Mouse (Mus musculus): ENCODE data around the gene Ltv1. TPM values are rescaled to one million over a fixed set of nuclear protein-coding genes. Genes with fewer than 3 reads are reported as not detected.
"Not testable (repeated sequence)": the region's sequence is repeated elsewhere in the genome, so short reads cannot be mapped to it uniquely, and the experiment has no call there.

Gene Ltv1
- total RNA-seq, 2 experiments from 2014 or later = 30.2 to 33.1 TPM

- DNase-seq (ENCODE audit: low spot score in 2 of 2) = peak; percentile 23 to 60
Measured at GRCm38 (mm10) chr10:13196872-13197507, 4.0 kb upstream of the Ltv1 start.

- not testable (repeated sequence) for DNase-seq (ENCODE audit: low spot score in 2 of 2)
Measured at GRCm38 (mm10) chr10:13193496-13193895, 528 bp upstream of the Ltv1 start.

- DNase-seq (ENCODE audit: low spot score in 2 of 2) = no peak
Measured at GRCm38 (mm10) chr10:13189881-13190280, 3.1 kb downstream of the Ltv1 start.

- no peak for DNase-seq (ENCODE audit: low spot score in 2 of 2)
Measured at GRCm38 (mm10) chr10:13186754-13187153, 6.2 kb downstream of the Ltv1 start.

GRCm38 (mm10) chr10:13184170-13184766, 8.7 kb downstream of the Ltv1 start:
- no peak for DNase-seq (ENCODE audit: low spot score in 2 of 2)

- no peak for DNase-seq (ENCODE audit: low spot score in 2 of 2)
Measured at GRCm38 (mm10) chr10:13180211-13180610, 12.8 kb downstream of the Ltv1 start.

GRCm38 (mm10) chr10:13177973-13178624, 14.9 kb downstream of the Ltv1 start, which contains the start of gene Zc2hc1b:
Gene Zc2hc1b (minus strand): TSS chr10:13178023.
- no peak for DNase-seq (ENCODE audit: low spot score in 2 of 2)

GRCm38 (mm10) chr10:13175866-13176265, 17.1 kb downstream of the Ltv1 start:
- no peak for DNase-seq (ENCODE audit: low spot score in 2 of 2)

- DNase-seq (ENCODE audit: low spot score in 2 of 2) = peak; percentile 26 to 56
Measured at GRCm38 (mm10) chr10:13172798-13173221, 20.2 kb downstream of the Ltv1 start.

GRCm38 (mm10) chr10:13171461-13171860, 21.5 kb downstream of the Ltv1 start:
- no peak for DNase-seq (ENCODE audit: low spot score in 2 of 2)

GRCm38 (mm10) chr10:13170739-13171448, 22.1 kb downstream of the Ltv1 start:
- peak in 1 of 2 experiments; percentile 46 for DNase-seq (ENCODE audit: low spot score in 2 of 2)

- no peak for DNase-seq (ENCODE audit: low spot score in 2 of 2)
Measured at GRCm38 (mm10) chr10:13168461-13168860, 24.5 kb downstream of the Ltv1 start.

GRCm38 (mm10) chr10:13162031-13162430, 30.9 kb downstream of the Ltv1 start:
- no peak for DNase-seq (ENCODE audit: low spot score in 2 of 2)

- no peak for DNase-seq (ENCODE audit: low spot score in 2 of 2)
Measured at GRCm38 (mm10) chr10:13160913-13161312, 32.1 kb downstream of the Ltv1 start.

GRCm38 (mm10) chr10:13155377-13155776, 37.6 kb downstream of the Ltv1 start:
- no peak for DNase-seq (ENCODE audit: low spot score in 2 of 2)

- DNase-seq (ENCODE audit: low spot score in 2 of 2) = peak in 1 of 2 experiments; percentile 7
Measured at GRCm38 (mm10) chr10:13152811-13153364, 40.1 kb downstream of the Ltv1 start.

GRCm38 (mm10) chr10:13151353-13151752, 41.6 kb downstream of the Ltv1 start:
- peak; percentile 18 to 37 for DNase-seq (ENCODE audit: low spot score in 2 of 2)

- DNase-seq (ENCODE audit: low spot score in 2 of 2) = peak in 1 of 2 experiments; percentile 1
Measured at GRCm38 (mm10) chr10:13150435-13150834, 42.5 kb downstream of the Ltv1 start.

- DNase-seq (ENCODE audit: low spot score in 2 of 2) = no peak
Measured at GRCm38 (mm10) chr10:13140434-13140833, 52.5 kb downstream of the Ltv1 start.

- no peak for DNase-seq (ENCODE audit: low spot score in 2 of 2)
Measured at GRCm38 (mm10) chr10:13137906-13138305, 55.1 kb downstream of the Ltv1 start.

- no peak for DNase-seq (ENCODE audit: low spot score in 2 of 2)
Measured at GRCm38 (mm10) chr10:13135751-13136150, 57.2 kb downstream of the Ltv1 start.
